26 mouse cellular contexts compared by ENCODE assay signal in the genomic region with DNA sequence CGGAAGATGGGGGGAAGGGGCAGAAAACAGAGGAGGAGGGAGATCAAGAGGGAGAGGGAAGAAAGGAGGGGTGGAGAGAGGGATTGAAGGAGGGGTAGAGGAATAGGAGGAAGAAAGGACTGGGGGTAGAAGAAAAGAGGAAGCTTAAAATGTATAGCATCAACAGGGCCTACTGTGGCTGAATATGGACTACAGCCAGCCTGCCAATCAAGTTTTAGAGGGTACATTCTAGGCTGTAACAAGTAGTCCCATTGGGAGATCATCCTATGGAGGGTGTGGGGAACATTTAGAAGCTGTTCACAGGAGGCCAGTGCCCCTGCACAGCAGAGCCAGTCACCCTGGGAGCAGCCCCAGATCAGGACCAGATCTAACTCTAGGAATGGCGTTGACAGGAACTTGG.
A peak's percentile ranks its signal among the peaks of the same experiment; 100 is the strongest.
DNase-seq lines count a peak whose midpoint lies in the region; ATAC-seq and TF ChIP-seq lines count a peak whose summit lies in the region.
"Had no signal": no experiment of that assay in that cellular context is flagged by ENCODE, and none has a peak within 500 bp of the region (broad histone marks: within the 10 kb centered on the region; RNA-seq: fewer than 3 reads in every experiment).

No protein-coding gene starts in this region.

- H3K4me3 ChIP-seq in heart, embryonic 11.5 days (ENCODE audit: low read depth, low read length) = no peak overlapping the region
- no peak overlapping the region for H3K4me3 ChIP-seq in heart, embryonic 14.5 days (ENCODE audit: control insufficient read depth in 1 of 2, insufficient read depth in 1 of 2, low read depth in 1 of 2, low read length in 2 of 2)
- no peak overlapping the region for H3K4me3 ChIP-seq in heart, postnatal 0 days (ENCODE audit: low read depth, low read length)
- H3K4me3 ChIP-seq: forebrain, embryonic 10.5 days; forebrain, embryonic 13.5 days had no signal

- H3K27me3 ChIP-seq in heart, embryonic 11.5 days (ENCODE audit: control insufficient read depth, insufficient read depth, low read length) = no peaks in the 10 kb centered on the region
- no peaks in the 10 kb centered on the region for H3K27me3 ChIP-seq in heart, embryonic 14.5 days (ENCODE audit: control insufficient read depth, insufficient read depth, low read length)
- no peaks in the 10 kb centered on the region for H3K27me3 ChIP-seq in heart, postnatal 0 days (ENCODE audit: control insufficient read depth, insufficient read depth, low read length)
- H3K27me3 ChIP-seq: forebrain, embryonic 13.5 days had no signal

- 31% methylated on average over 2 of the region's 2 CpGs for WGBS in heart, embryonic 11.5 days (ENCODE audit: insufficient replicate concordance)
- 33% methylated on average over 2 of the region's 2 CpGs for WGBS in heart, embryonic 14.5 days
- 25% methylated on average over 2 of the region's 2 CpGs for WGBS in heart, postnatal 0 days

- TF ChIP-seq EP300 in heart, postnatal 0 days (IDR thresholded peaks at IDR 0.05; ENCODE audit: low read depth) = no peak

- no peak overlapping the region for H3K27ac ChIP-seq in heart, embryonic 11.5 days (ENCODE audit: low read depth, low read length)
- H3K27ac ChIP-seq in heart, embryonic 14.5 days (replicated peaks in 1 of 2; ENCODE audit: control insufficient read depth in 1 of 2, insufficient read depth in 1 of 2, low read depth in 2 of 2, low read length in 2 of 2) = peak overlapping the region in 1 of 2 experiments; percentile 53; a peak in 1 of 4 replicates
- no peak overlapping the region for H3K27ac ChIP-seq in heart, postnatal 0 days (ENCODE audit: low read depth)
- H3K27ac ChIP-seq: forebrain, embryonic 10.5 days; forebrain, embryonic 13.5 days; hindbrain, embryonic 14.5 days; hindbrain, postnatal 0 days had no signal

- H3K36me3 ChIP-seq in heart, embryonic 11.5 days (ENCODE audit: control insufficient read depth, insufficient read depth, low read length) = no peaks in the 10 kb centered on the region
- H3K36me3 ChIP-seq in heart, embryonic 14.5 days (ENCODE audit: control insufficient read depth, insufficient read depth, low read length) = no peaks in the 10 kb centered on the region
- H3K36me3 ChIP-seq in heart, postnatal 0 days (replicated peaks; ENCODE audit: control insufficient read depth, insufficient read depth, low read length) = no peaks in the 10 kb centered on the region
- H3K36me3 ChIP-seq: forebrain, embryonic 10.5 days had no signal

- H3K4me1 ChIP-seq in heart, embryonic 11.5 days (ENCODE audit: control insufficient read depth, insufficient read depth, low read length) = peaks cover 18% of the 10 kb centered on the region
- H3K4me1 ChIP-seq in heart, embryonic 14.5 days (ENCODE audit: control insufficient read depth in 2 of 2, insufficient read depth in 2 of 2, low read length in 2 of 2) = peaks cover 19 to 25% of the 10 kb centered on the region in 2 experiments
- peaks cover 23% of the 10 kb centered on the region for H3K4me1 ChIP-seq in heart, postnatal 0 days (ENCODE audit: control insufficient read depth, insufficient read depth)

- H3K9ac ChIP-seq in heart, embryonic 11.5 days (ENCODE audit: low read depth, low read length) = no peak overlapping the region
- no peak overlapping the region for H3K9ac ChIP-seq in heart, embryonic 14.5 days (ENCODE audit: low read length)
- no peak overlapping the region for H3K9ac ChIP-seq in heart, postnatal 0 days (replicated peaks; ENCODE audit: low read depth, low read length)
- H3K9ac ChIP-seq: forebrain, embryonic 13.5 days; hindbrain, embryonic 14.5 days had no signal

- no peaks in the 10 kb centered on the region for H3K9me3 ChIP-seq in heart, embryonic 11.5 days (replicated peaks; ENCODE audit: control insufficient read depth, low read length)
- H3K9me3 ChIP-seq in heart, embryonic 14.5 days (ENCODE audit: control insufficient read depth, low read length) = no peaks in the 10 kb centered on the region
- no peaks in the 10 kb centered on the region for H3K9me3 ChIP-seq in heart, postnatal 0 days (replicated peaks; ENCODE audit: control insufficient read depth, low read length)
- H3K9me3 ChIP-seq: forebrain, embryonic 10.5 days; forebrain, embryonic 13.5 days had no signal

- no peak overlapping the region for H3K4me2 ChIP-seq in heart, embryonic 11.5 days
- H3K4me2 ChIP-seq in heart, embryonic 14.5 days (ENCODE audit: low read length) = no peak overlapping the region
- no peak overlapping the region for H3K4me2 ChIP-seq in heart, postnatal 0 days (ENCODE audit: low read depth, low read length)
- H3K4me2 ChIP-seq: forebrain, embryonic 13.5 days; hindbrain, embryonic 14.5 days had no signal

- no peak for DNase-seq in heart, postnatal 4 days
- DNase-seq in heart, postnatal 25 days (ENCODE audit: low spot score) = no peak
- no peak for DNase-seq in heart, postnatal 0 days (ENCODE audit: low spot score)
- DNase-seq in heart, adult 8-10 months (ENCODE audit: low spot score) = no peak
- DNase-seq in adipocyte (ENCODE audit: low spot score) = no peak
- DNase-seq in cerebellum, adult 8-10 months = no peak
- DNase-seq: adrenal gland, adult 8-10 months; adrenal gland, postnatal 36 days; cerebellum, adult 18-20 months; cerebellum, adult 9-11 months; cerebellum, postnatal 36 days; gastrocnemius, postnatal 10 days; gastrocnemius, postnatal 36 days; heart, adult 11 months; heart, postnatal 14 days; kidney, adult 18-20 months; kidney, adult 9 months had no signal

- 0 out of 2 replicates have a peak, but pooled peaks have one; percentile 14 for ATAC-seq in heart, embryonic 11.5 days (replicated peaks; ENCODE audit: insufficient number of reproducible peaks, low FRiP score, low TSS enrichment)
- ATAC-seq in heart, embryonic 14.5 days (ENCODE audit: insufficient number of reproducible peaks, insufficient read depth, low FRiP score, low read depth) = peak; percentile 44; the same call in 1 of the 2 replicates
- ATAC-seq in heart, postnatal 0 days (ENCODE audit: insufficient read depth, low read depth) = peak; percentile 40; the same call in 1 of the 2 replicates
- ATAC-seq: forebrain, embryonic 13.5 days; forebrain, embryonic 16.5 days; hindbrain, postnatal 0 days; inflammation-experienced regulatory T-cells, adult 6 months; intestine, embryonic 16.5 days had no signal

- intact Hi-C loops in heart, postnatal 25 days (cut with DNase I) = no loop called here

- no peak for TF ChIP-seq CTCF in heart, postnatal 0 days (IDR thresholded peaks at IDR 0.05; ENCODE audit: low read depth)
